Mouse (Mus musculus) limb, embryonic 13.5 days (tissue): ENCODE data around the gene Xlr5c. TPM values are rescaled to one million over a fixed set of nuclear protein-coding genes. Genes with fewer than 3 reads are reported as not detected.
"Not testable (repeated sequence)": the region's sequence is repeated elsewhere in the genome, so short reads cannot be mapped to it uniquely, and the experiment has no call there.

ENCODE experiments used
- ATAC-seq: fragments of 200-750 bp; cut with Nextera tagmentation; 2 replicates; pipeline ENCODE4 v1.8.0; 2017; ENCODE audit warnings: low read depth, moderate number of reproducible peaks, moderate TSS enrichment; ENCODE audit not compliant: low FRiP score
- H3K27ac ChIP-seq: fragments of 300-500 bp; sonication (generic); 2 replicates; pipeline ENCODE4 v1.5.1; 2015; ENCODE audit warnings: inconsistent platforms, mild to moderate bottlenecking, moderate library complexity
- H3K27me3 ChIP-seq: fragments of 300-500 bp; sonication (generic); 2 replicates; pipeline ENCODE4 v1.6.1; 2015; ENCODE audit warnings: mild to moderate bottlenecking, inconsistent platforms
- H3K36me3 ChIP-seq: fragments of 300-500 bp; sonication (generic); 2 replicates; pipeline ENCODE4 v1.6.1; 2015; ENCODE audit warnings: inconsistent platforms, mild to moderate bottlenecking, moderate library complexity
- H3K4me1 ChIP-seq: fragments of 300-500 bp; sonication (generic); 2 replicates; pipeline ENCODE4 v1.6.1; 2015; ENCODE audit warnings: inconsistent platforms
- H3K4me2 ChIP-seq: fragments of 300-500 bp; sonication (generic); replicated peaks from 2 replicates; pipeline ENCODE4 v1.6.1; 2015; ENCODE audit warnings: inconsistent platforms, mild to moderate bottlenecking, moderate library complexity
- H3K4me3 ChIP-seq: fragments of 300-500 bp; sonication (generic); 2 replicates; pipeline ENCODE4 v1.5.1; 2015; ENCODE audit warnings: moderate library complexity, mild to moderate bottlenecking, inconsistent platforms
- H3K9ac ChIP-seq: fragments of 300-500 bp; sonication (generic); 2 replicates; pipeline ENCODE4 v1.6.1; 2015; ENCODE audit warnings: mild to moderate bottlenecking, inconsistent platforms
- H3K9me3 ChIP-seq: fragments of 300-500 bp; sonication (generic); 2 replicates; pipeline ENCODE4 v1.6.1; 2016; ENCODE audit warnings: inconsistent platforms
- WGBS: fragments of 180-500 bp; shearing (Covaris S2); methylation state at CpG from one replicate; pipeline ENCODE4 v1.1.7; 2015; 5-methylcytosine and 5-hydroxymethylcytosine counted together
- polyA plus RNA-seq: library from polyadenylated mRNA; unstranded; fragments of >200 nt; fragmentation: Nextera tagmentation; extraction: Ambion mirVana; gene quantifications from 2 replicates; pipeline ENCODE4 v1.2.1, GENCODE M21; 2015

The Xlr5c gene
- polyA plus RNA-seq = not detected in 2 replicates

GRCm38 (mm10) chrX:73292876-73293275, at the start of gene Xlr5c, which contains the start of gene Xlr5a:
TSS of gene Xlr5c (minus strand) at chrX:73292976.
TSS of gene Xlr5a (minus strand) at chrX:73292976.
- ATAC-seq, H3K9me3 ChIP-seq, H3K4me2 ChIP-seq, H3K4me1 ChIP-seq, H3K36me3 ChIP-seq, H3K4me3 ChIP-seq, H3K9ac ChIP-seq, H3K27me3 ChIP-seq, H3K27ac ChIP-seq: not testable (repeated sequence)
- WGBS = 95% methylated on average over 13 of the region's 17 CpGs

- peak; percentile 96 for ATAC-seq
- peaks cover 15% of the 10 kb centered on the region; the same call in 1 of the 2 replicates for H3K27me3 ChIP-seq
Measured at GRCm38 (mm10) chrX:73342483-73342895, 49.7 kb upstream of the Xlr5c start, which contains the start of gene Zfp275. TSS of gene Zfp275 (plus strand) at chrX:73342621.

GRCm38 (mm10) chrX:73342068-73342467, 49.3 kb upstream of the Xlr5c start:
- peak overlapping the region; percentile 64 for H3K4me2 ChIP-seq
- no peak overlapping the region for H3K9ac ChIP-seq
- H3K4me1 ChIP-seq = peaks cover 12% of the 10 kb centered on the region
- no peaks in the 10 kb centered on the region; the same call in 1 of the 2 replicates for H3K36me3 ChIP-seq
- WGBS = 32% methylated on average over 3 of the region's 3 CpGs
- H3K27ac ChIP-seq = no peak overlapping the region
- ATAC-seq = peak; percentile 30; the same call in 1 of the 2 replicates
- peaks cover 15% of the 10 kb centered on the region; the same call in 1 of the 2 replicates for H3K27me3 ChIP-seq
- no peaks in the 10 kb centered on the region for H3K9me3 ChIP-seq
- H3K4me3 ChIP-seq = peak overlapping the region; percentile 64

More at GRCm38 (mm10) chrX:73342483-73342895, 49.7 kb upstream of the Xlr5c start, which contains the start of gene Zfp275:
- Histone ChIP-seq H3K4me1 (peaks cover 12% of the 10 kb centered on the region), H3K4me2 (peak within 1 kb of the TSS; percentile 64), H3K27ac (peak within 1 kb of the TSS; percentile 67), H3K36me3 (no peaks in the 10 kb centered on the region; the same call in 1 of the 2 replicates), H3K9ac (peak within 1 kb of the TSS; percentile 80), H3K4me3 (peak within 1 kb of the TSS; percentile 64), H3K9me3 (no peaks in the 10 kb centered on the region)
- 10% methylated on average over 37 of the region's 37 CpGs for WGBS

- Histone ChIP-seq H3K9me3 (no peaks in the 10 kb centered on the region), H3K9ac (no peak overlapping the region), H3K27me3 (peaks cover 16% of the 10 kb centered on the region; the same call in 1 of the 2 replicates), H3K27ac (no peak overlapping the region), H3K4me2 (no peak overlapping the region), H3K4me1 (peaks cover 12% of the 10 kb centered on the region), H3K4me3 (no peak overlapping the region), H3K36me3 (no peaks in the 10 kb centered on the region; the same call in 1 of the 2 replicates)
- no peak for ATAC-seq
- WGBS = 39% methylated on average over 1 of the region's 1 CpGs
Measured at GRCm38 (mm10) chrX:73341473-73341872, 48.7 kb upstream of the Xlr5c start.

GRCm38 (mm10) chrX:73336740-73337139, 44.0 kb upstream of the Xlr5c start, which contains the start of gene Gm45015:
TSS of gene Gm45015 (minus strand) at chrX:73336840.
- H3K36me3 ChIP-seq = no peaks in the 10 kb centered on the region
- no peak for ATAC-seq
- H3K9me3 ChIP-seq = no peaks in the 10 kb centered on the region
- WGBS = 93% methylated on average over 4 of the region's 4 CpGs
- H3K4me3 ChIP-seq = no peak within 1 kb of the TSS
- H3K4me2 ChIP-seq = no peak within 1 kb of the TSS
- no peaks in the 10 kb centered on the region for H3K4me1 ChIP-seq
- peaks cover 14% of the 10 kb centered on the region; the same call in 1 of the 2 replicates for H3K27me3 ChIP-seq
- H3K27ac ChIP-seq = no peak within 1 kb of the TSS
- H3K9ac ChIP-seq = no peak within 1 kb of the TSS

- Histone ChIP-seq H3K4me2 (no peak overlapping the region), H3K9ac (no peak overlapping the region), H3K36me3 (no peaks in the 10 kb centered on the region), H3K4me1 (no peaks in the 10 kb centered on the region), H3K4me3 (no peak overlapping the region), H3K9me3 (no peaks in the 10 kb centered on the region), H3K27me3 (peaks cover 12% of the 10 kb centered on the region; the same call in 1 of the 2 replicates), H3K27ac (no peak overlapping the region)
- ATAC-seq = no peak
Measured at GRCm38 (mm10) chrX:73333548-73333947, 40.8 kb upstream of the Xlr5c start.

GRCm38 (mm10) chrX:73327215-73327614, 34.4 kb upstream of the Xlr5c start:
- Histone ChIP-seq H3K27me3 (no peaks in the 10 kb centered on the region; the same call in 1 of the 2 replicates), H3K4me3 (no peak overlapping the region), H3K36me3 (no peaks in the 10 kb centered on the region), H3K9ac (no peak overlapping the region), H3K4me2 (no peak overlapping the region), H3K9me3 (no peaks in the 10 kb centered on the region), H3K27ac (no peak overlapping the region), H3K4me1 (no peaks in the 10 kb centered on the region)
- ATAC-seq = no peak
- 74% methylated on average over 2 of the region's 2 CpGs for WGBS

- Histone ChIP-seq H3K27me3 (no peaks in the 10 kb centered on the region), H3K9me3 (no peaks in the 10 kb centered on the region), H3K4me3 (no peak overlapping the region), H3K36me3 (no peaks in the 10 kb centered on the region), H3K9ac (no peak overlapping the region), H3K4me2 (no peak overlapping the region), H3K4me1 (no peaks in the 10 kb centered on the region), H3K27ac (no peak overlapping the region)
- WGBS = 62% methylated on average over 3 of the region's 3 CpGs
- peak; percentile 32; the same call in 1 of the 2 replicates for ATAC-seq
Measured at GRCm38 (mm10) chrX:73321029-73321428, 28.3 kb upstream of the Xlr5c start.

- H3K36me3 ChIP-seq = no peaks in the 10 kb centered on the region
- H3K27me3 ChIP-seq = no peaks in the 10 kb centered on the region
- 30% methylated on average over 3 of the region's 3 CpGs for WGBS
Measured at GRCm38 (mm10) chrX:73312522-73312921, 19.7 kb upstream of the Xlr5c start.

GRCm38 (mm10) chrX:73295745-73296144, 3.0 kb upstream of the Xlr5c start:
- not testable (repeated sequence) for H3K4me1 ChIP-seq, H3K36me3 ChIP-seq, H3K27me3 ChIP-seq, H3K27ac ChIP-seq, H3K9me3 ChIP-seq, H3K9ac ChIP-seq, H3K4me3 ChIP-seq, H3K4me2 ChIP-seq, ATAC-seq
- 66% methylated on average over 10 of the region's 10 CpGs for WGBS

More at GRCm38 (mm10) chrX:73312522-73312921, 19.7 kb upstream of the Xlr5c start:
- ATAC-seq = no peak
- Histone ChIP-seq H3K4me3 (no peak overlapping the region), H3K9me3 (no peaks in the 10 kb centered on the region), H3K4me2 (no peak overlapping the region), H3K27ac (no peak overlapping the region), H3K4me1 (no peaks in the 10 kb centered on the region), H3K9ac (no peak overlapping the region)

GRCm38 (mm10) chrX:73265270-73265669, 27.5 kb downstream of the Xlr5c start, which contains the start of gene Xlr3c:
TSS of gene Xlr3c (minus strand) at chrX:73265390.
- not testable (repeated sequence) for H3K36me3 ChIP-seq
- WGBS = 91% methylated on average over 14 of the region's 14 CpGs

GRCm38 (mm10) chrX:73262428-73262827, 30.3 kb downstream of the Xlr5c start:
- H3K4me2 ChIP-seq, H3K4me1 ChIP-seq, H3K4me3 ChIP-seq: not testable (repeated sequence)

More at GRCm38 (mm10) chrX:73265270-73265669, 27.5 kb downstream of the Xlr5c start, which contains the start of gene Xlr3c:
- not testable (repeated sequence) for H3K4me3 ChIP-seq, H3K27me3 ChIP-seq, H3K9me3 ChIP-seq, H3K27ac ChIP-seq, H3K9ac ChIP-seq, H3K4me2 ChIP-seq, ATAC-seq, H3K4me1 ChIP-seq

More at GRCm38 (mm10) chrX:73262428-73262827, 30.3 kb downstream of the Xlr5c start:
- not testable (repeated sequence) for H3K27ac ChIP-seq, H3K9ac ChIP-seq, ATAC-seq, H3K27me3 ChIP-seq, H3K9me3 ChIP-seq, H3K36me3 ChIP-seq
- WGBS = 59% methylated on average over 1 of the region's 2 CpGs
